Mouse (Mus musculus) lung, adult 2 months (tissue): ENCODE measurements at regions not wholly inside any gene's neighbourhood (a gene's known extent, or its start where the extent isn't known, plus 50 kb on each side); places are given as distances from the start of the nearest gene placed in this dataset.

ENCODE experiments used
- DNase-seq: peaks from one replicate; pipeline ENCODE4 v3.0.0; 2022
- H3K4me1 ChIP-seq: fragments of 200-500 bp; 2 replicates; pipeline ENCODE4 v1.6.1; 2011; ENCODE audit warnings: low read length; ENCODE audit not compliant: control insufficient read depth, insufficient read depth
- H3K4me3 ChIP-seq: fragments of 200-500 bp; replicated peaks from 2 replicates; pipeline ENCODE3; 2011; ENCODE audit warnings: low read depth, mild to moderate bottlenecking, control low read depth, low read length; ENCODE audit errors: extremely low read depth
- CTCF ChIP-seq: fragments of 200-500 bp; IDR thresholded peaks from 2 replicates; pipeline ENCODE4 v1.5.1; 2011; ENCODE audit warnings: mild to moderate bottlenecking, low read length, control low read depth; ENCODE audit not compliant: insufficient read depth
- POLR2A ChIP-seq: fragments of 200-500 bp; IDR thresholded peaks from 2 replicates; pipeline ENCODE4 v1.6.1; 2011; ENCODE audit warnings: low read depth, mild to moderate bottlenecking, control low read depth, low read length, borderline replicate concordance; ENCODE audit errors: extremely low read depth
- WGBS: fragments of 180-500 bp; shearing (Covaris S2); methylation state at CpG from one replicate; pipeline ENCODE4 v1.1.7; 2018; 5-methylcytosine and 5-hydroxymethylcytosine counted together

- H3K4me3 ChIP-seq: no peak overlapping the region
- WGBS: 85% methylated on average over 6 of the region's 6 CpGs
- TF ChIP-seq CTCF (no peak), POLR2A (no peak)
- DNase-seq: no peak
- H3K4me1 ChIP-seq: no peaks in the 10 kb centered on the region
Measured at GRCm38 (mm10) chr8:35280741-35281140, 484.8 kb upstream of the Gm19410 start.

DNA sequence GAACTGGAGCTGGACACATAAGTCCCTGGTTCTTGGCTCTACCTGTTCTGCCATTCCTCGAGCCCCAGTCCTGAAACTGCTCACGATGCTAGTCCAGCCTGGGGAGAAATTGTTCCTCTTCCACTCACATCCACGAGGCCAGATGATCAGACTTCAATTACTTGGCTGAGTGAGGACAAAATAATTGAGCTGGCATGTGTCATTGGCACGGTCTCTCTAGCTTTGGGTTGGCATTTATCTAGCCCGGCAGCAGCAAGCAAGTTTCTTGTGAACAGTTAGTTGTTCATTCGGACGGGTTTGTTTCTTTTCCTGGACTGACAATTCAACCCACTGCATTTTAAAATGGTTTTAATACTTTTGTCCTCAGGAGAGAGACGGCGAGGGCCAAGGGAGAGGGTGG is 482.2 kb upstream of the Gm19410 start:
- Histone ChIP-seq H3K4me3 (no peak overlapping the region), H3K4me1 (no peaks in the 10 kb centered on the region)
- TF ChIP-seq CTCF (no peak), POLR2A (no peak)
- no peak for DNase-seq
- WGBS: 86% methylated on average over 9 of the region's 9 CpGs

- no peak for DNase-seq
- no peaks in the 10 kb centered on the region for H3K4me1 ChIP-seq
- no peak for TF ChIP-seq POLR2A
- no peak for TF ChIP-seq CTCF
- 67% methylated on average over 5 of the region's 5 CpGs for WGBS
- H3K4me3 ChIP-seq: no peak overlapping the region
Measured at GRCm38 (mm10) chr8:35289018-35289417, 476.6 kb upstream of the Gm19410 start.

- no peak for TF ChIP-seq CTCF
- Histone ChIP-seq H3K4me1 (no peaks in the 10 kb centered on the region), H3K4me3 (no peak overlapping the region)
- DNase-seq: no peak
- 61% methylated on average over 4 of the region's 4 CpGs for WGBS
Measured at GRCm38 (mm10) chr8:35289967-35290366, 475.6 kb upstream of the Gm19410 start.

GRCm38 (mm10) chr8:35293437-35294126 is 472.0 kb upstream of the Gm19410 start:
- Histone ChIP-seq H3K4me1 (no peaks in the 10 kb centered on the region), H3K4me3 (no peak overlapping the region)
- DNase-seq: no peak
- 31% methylated on average over 14 of the region's 14 CpGs for WGBS
- TF ChIP-seq CTCF (no peak), POLR2A (no peak)

DNA sequence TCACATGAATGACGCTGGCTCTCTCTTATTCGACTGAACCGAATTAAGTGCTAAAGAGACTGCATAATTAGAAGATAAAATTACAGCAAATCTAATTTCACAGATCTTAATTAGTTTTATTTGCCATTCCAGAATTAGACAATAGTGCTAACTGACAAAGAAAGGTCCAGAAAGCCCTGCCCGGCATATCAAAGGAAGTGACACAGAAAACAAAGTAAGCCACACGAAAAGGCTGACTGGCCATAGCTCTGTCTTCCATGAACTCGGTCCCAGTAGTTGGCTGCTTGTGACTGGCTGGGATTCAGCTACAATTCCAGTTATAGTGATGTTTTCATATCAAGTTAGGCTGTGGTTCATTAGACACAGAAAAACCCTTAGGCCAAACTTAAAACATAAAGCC is 468.7 kb upstream of the Gm19410 start:
- Histone ChIP-seq H3K4me1 (no peaks in the 10 kb centered on the region), H3K4me3 (no peak overlapping the region)
- WGBS: 79% methylated on average over 6 of the region's 6 CpGs
- no peak for DNase-seq
- TF ChIP-seq POLR2A: no peak
- no peak for TF ChIP-seq CTCF

DNA sequence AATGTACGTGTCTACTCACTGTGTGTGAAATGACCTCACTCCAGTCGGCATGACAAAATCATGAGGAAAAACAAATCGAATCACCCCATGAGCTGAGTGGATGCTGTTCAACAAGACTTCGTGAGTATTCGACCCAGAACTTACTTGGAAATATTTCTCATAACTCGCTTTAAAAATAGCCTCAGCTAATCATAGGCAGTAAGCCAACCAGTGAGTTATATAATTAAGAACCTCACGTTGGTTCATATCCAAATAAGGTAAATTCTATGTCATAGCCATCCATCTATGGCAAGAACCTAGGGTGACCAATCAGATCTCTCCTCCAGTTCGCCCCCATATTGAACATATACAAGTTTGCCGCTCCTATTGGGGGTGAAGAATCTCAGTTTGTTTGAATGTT is 466.5 kb upstream of the Gm19410 start:
- DNase-seq: no peak
- WGBS: 73% methylated on average over 9 of the region's 9 CpGs

DNA sequence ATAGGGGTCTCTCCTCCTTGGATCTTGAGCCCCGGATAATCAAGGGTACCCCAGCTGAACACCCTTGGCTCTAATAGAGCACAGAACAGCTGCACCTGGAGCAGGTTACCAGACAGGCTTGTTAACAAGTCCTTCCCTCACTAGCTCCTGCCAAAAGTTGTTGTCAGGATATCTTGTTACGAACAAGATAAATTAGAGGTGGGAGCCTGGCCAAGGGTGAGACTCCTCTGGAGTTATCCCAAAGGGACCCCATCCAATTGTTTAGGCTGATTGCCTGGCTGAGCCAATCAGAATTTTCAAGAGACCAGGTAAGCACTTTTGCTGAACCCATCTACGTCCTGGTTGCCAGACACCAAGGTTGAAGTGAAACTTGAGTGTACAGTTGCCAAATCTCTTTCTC is 465.2 kb upstream of the Gm19410 start:
- TF ChIP-seq CTCF (no peak), POLR2A (no peak)
- no peak overlapping the region for H3K4me3 ChIP-seq
- DNase-seq: no peak

More for the DNA sequence above, 466.5 kb upstream of the Gm19410 start:
- TF ChIP-seq POLR2A: no peak
- no peak for TF ChIP-seq CTCF
- no peaks in the 10 kb centered on the region for H3K4me1 ChIP-seq
- H3K4me3 ChIP-seq: no peak overlapping the region

GRCm38 (mm10) chr8:35300881-35301521 is 464.6 kb upstream of the Gm19410 start:
- DNase-seq: no peak
- TF ChIP-seq POLR2A (no peak), CTCF (no peak)
- WGBS: 77% methylated on average over 10 of the region's 10 CpGs
- Histone ChIP-seq H3K4me3 (no peak overlapping the region), H3K4me1 (no peaks in the 10 kb centered on the region)

More for the DNA sequence above, 465.2 kb upstream of the Gm19410 start:
- WGBS: 56% methylated on average over 3 of the region's 3 CpGs
- no peaks in the 10 kb centered on the region for H3K4me1 ChIP-seq

- TF ChIP-seq POLR2A (no peak), CTCF (no peak)
- no peak for DNase-seq
- WGBS: 92% methylated on average over 7 of the region's 7 CpGs
Measured at GRCm38 (mm10) chr8:35302856-35303255, 462.7 kb upstream of the Gm19410 start.

More at GRCm38 (mm10) chr8:35302856-35303255, 462.7 kb upstream of the Gm19410 start:
- H3K4me1 ChIP-seq: no peaks in the 10 kb centered on the region
- no peak overlapping the region for H3K4me3 ChIP-seq
